Mouse (Mus musculus): ENCODE data around the gene BC048679.
"Not testable (repeated sequence)": the region's sequence is repeated elsewhere in the genome, so short reads cannot be mapped to it uniquely, and the experiment has no call there.

Gene BC048679

DNA sequence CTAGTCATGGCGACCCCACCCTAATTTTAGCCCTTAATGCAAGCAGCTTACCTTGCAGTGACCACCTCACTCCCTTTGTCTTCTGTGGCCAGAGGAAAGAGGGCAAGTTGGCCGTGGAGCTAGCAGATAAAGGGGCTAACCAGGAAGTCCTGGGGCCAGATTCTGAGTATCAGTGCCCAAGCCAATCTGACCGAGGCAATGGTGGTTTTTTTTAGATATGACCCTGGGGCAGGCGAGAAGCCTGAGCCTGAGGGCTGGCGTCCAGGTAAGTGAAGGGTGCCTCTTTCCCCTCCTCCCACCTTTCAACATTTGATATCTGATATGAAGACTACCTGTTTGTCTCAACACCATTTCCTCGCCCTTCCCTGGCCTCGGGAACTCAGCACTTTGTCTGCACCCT, at the start of gene BC048679:
Gene BC048679 (minus strand): TSS at position 101 of the 400 bp plus-strand sequence.
- DNase-seq: no peak

DNA sequence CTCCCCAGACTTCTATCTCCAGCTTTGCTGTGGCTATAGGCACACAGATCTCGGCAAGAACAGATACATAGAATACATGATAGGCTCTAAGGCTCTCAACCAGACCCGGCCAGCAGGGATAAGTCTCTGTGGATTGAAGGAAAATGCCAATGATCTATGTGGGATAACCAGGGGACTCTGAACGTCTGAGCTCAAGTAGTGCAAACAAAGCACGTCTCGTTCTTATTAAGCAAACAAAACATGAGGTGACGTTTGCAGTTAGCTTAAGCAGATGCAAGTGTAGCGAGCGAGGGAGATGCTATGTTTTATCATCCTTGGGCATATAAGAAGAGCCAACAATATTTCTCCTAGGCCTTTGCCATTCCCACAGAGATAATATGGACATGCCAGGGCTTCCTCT, 44.9 kb upstream of the BC048679 start:
- DNase-seq: no peak

- DNase-seq: peak in 1 of 2 experiments; percentile 66
These were observed 43.9 kb upstream of the BC048679 start for GRCm38 (mm10) chr7:81541924-81542524.

DNA sequence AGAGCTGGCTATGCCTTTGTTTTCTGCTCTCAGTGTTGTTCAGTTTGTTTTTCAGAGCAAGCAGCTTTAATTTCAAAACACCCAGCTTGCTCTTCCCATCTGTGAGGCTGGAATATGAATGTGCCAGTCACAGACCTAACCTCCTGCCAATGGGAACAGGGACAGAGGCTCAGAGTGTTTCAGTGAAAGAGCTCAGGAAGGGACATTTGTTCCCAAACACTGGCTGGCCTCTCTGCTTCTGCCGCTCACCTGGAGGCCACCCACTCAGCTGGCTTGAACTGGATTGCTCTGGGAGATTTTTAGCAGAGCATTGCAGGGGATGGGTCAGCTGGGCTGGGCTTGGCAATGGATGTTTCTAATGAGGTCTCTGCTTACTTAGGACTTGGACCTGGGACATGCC, 42.9 kb upstream of the BC048679 start:
- no peak for DNase-seq

DNA sequence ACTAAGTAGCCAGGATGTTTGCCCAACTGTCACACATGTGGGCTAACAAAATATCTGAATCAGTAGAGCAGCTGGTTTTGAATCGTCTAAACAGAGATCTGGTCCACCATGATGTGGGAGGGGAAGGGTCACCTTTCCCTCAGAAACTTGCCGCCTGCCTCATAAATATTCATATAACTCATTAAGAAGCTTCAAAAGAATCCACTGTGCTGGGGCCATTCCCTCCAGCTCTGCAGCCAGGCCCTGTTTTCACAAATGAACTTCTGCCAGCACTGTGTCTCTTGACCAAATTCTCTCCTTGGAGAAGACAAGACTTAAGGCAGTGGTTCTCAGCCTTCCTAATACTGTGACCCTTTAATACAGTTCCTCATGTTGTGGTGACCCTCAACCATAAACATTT, 41.5 kb upstream of the BC048679 start:
- no peak for DNase-seq

DNA sequence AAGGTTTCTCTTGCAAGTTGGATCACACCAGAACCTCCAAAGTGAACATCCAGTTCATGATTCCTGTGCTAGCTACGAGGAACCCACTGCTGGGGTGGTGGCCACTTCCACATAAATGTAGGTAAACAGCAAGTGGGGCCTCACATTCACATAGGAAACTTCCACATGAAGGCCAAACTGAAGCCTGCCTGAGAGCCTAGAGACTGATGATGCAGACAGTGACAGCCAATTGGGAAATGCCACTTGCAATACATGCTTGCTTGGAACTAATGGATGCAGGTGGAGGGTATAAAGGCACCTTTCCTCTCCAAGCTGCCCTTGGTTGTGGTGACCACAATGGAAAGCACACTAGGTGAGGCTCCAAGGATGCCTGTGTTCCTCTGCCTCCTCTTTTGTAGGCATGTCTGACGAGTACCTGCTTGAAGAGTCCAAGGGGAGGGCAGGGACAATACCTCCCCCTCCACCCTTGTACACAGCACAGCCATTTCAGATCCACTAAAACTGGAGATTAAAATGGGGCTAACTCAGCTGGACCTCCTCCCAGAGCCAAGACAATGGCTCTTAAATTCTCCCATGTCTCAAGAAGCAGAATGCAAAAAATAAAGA, 40.1 kb upstream of the BC048679 start:
- peak in 1 of 2 experiments; percentile 28 for DNase-seq

DNA sequence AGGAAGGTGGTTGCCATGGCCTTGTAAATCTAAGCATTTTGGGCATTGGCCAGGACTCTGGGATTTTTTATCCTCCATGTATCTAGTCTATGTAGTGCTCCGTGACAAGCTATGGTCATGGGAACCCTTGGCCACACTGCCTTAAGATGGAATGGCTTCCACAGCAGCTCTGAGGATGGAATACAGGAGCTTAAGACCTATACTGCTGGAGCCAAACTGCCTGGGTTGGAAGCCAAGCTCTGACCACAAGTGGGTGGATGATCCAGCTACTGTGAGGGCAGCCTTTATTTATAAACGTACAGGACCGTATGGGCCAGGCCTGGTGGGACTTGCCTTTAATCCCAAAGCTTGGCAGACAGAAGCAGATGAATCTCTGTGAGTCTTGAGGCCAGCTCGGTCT, 38.4 kb upstream of the BC048679 start:
- DNase-seq: no peak

- DNase-seq: no peak
These were observed 33.4 kb upstream of the BC048679 start for GRCm38 (mm10) chr7:81531462-81531861.

GRCm38 (mm10) chr7:81528918-81529317, 30.8 kb upstream of the BC048679 start:
- no peak for DNase-seq

DNA sequence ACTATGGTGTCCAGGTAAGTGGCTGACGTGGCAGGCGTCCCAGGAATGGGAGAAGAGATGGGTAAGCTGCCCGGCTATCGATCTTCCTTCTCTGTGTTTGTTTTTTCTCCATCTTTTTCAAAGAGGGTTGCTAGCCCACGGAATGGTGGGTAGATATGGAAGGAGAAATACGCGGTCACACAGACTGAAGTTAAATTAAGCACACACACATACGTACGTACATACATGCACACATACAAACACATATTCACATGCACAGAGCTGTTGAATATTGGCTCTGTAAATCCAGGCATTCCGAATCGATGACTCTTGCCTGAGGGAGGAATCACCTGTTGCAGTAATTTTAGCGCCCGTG, 25.6 kb upstream of the BC048679 start:
- no peak for DNase-seq

DNA sequence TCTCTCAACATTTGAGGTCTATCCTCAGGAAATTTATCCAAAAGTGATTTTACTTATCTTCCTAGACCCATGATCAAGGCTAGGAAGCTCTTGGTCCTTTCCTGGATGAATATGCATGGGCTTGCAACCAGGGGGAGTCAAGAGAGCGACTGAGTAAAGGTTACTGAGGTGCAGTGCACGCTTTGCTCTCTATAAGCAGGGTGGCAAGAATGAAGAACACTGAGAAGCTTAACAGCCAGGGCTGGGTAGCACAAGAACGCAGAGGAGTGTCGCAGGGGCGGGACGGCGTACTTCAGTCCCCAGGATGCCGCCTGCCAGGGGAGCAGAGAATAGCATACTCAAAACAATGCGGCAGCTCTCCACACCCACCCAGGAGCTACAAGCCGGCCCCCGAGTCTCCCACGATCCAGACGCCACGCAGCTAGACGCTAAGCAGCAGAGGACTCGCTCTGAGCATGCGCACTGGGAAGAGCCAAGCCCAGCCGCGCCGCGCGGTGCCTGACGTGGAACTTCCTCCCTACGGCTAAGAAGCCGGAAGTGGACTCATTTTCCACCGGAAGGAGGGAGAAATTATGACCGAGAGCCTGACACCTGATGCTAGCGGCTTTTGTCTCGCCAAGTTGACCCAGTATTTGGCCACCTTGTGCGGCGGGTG, 25.1 kb upstream of the BC048679 start:
- DNase-seq: peak; percentile 91 to 94

GRCm38 (mm10) chr7:81516154-81517030, 18.3 kb upstream of the BC048679 start:
- no peak for DNase-seq

DNA sequence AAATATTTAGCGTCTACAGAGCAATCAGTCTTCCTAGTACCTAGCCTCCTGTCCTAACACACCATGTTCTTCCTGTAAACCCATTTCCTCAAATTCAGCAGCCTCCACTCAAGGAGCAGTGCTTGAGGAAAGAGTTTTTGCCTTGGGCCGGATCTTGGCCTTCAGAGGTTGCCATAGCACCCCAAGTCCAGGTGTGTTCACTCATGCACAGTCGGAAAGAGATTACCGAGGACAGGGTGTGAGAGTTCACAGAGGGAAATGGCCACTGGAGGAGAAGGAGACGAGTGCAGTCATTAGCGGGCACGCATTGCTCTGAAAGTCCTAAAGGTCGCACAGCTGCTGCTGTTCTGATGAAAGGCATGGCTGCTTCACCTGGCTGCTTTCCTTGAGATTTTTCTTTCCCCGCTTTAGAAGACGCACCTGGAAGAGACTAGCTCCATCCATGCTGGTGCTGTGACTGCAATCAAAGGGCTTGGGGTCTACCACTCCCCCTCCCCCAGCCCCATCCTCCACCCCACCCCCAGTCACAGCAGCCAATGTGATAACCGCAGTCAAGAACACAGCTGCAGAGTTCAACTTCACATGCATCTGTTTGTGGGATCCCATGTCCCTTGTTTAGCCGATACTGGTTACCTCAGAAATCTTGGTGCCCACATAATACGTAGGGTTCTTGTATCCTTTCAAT, 17.0 kb upstream of the BC048679 start:
- DNase-seq: no peak

DNA sequence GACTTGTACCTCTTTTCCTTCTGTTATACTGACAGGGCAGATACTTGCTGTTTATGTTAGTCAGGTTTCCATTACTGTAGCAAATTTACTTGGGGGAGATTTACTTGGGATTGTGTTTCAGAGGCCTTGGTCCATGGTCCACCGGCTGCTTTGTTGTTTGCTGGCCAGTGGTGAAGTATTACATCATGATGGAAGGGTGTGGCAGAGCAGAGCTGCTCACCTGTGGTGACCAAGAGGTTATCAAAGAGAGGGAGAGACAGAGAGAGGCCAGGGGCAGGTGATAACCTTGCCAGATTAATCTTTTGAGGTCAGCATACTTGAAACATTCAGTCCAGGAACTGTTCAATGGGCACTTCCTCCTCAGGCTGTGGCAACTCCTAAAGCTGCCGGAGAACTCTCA, 3.0 kb upstream of the BC048679 start:
- DNase-seq: no peak

GRCm38 (mm10) chr7:81497171-81497570, 910 bp downstream of the BC048679 start:
- DNase-seq: no peak

DNA sequence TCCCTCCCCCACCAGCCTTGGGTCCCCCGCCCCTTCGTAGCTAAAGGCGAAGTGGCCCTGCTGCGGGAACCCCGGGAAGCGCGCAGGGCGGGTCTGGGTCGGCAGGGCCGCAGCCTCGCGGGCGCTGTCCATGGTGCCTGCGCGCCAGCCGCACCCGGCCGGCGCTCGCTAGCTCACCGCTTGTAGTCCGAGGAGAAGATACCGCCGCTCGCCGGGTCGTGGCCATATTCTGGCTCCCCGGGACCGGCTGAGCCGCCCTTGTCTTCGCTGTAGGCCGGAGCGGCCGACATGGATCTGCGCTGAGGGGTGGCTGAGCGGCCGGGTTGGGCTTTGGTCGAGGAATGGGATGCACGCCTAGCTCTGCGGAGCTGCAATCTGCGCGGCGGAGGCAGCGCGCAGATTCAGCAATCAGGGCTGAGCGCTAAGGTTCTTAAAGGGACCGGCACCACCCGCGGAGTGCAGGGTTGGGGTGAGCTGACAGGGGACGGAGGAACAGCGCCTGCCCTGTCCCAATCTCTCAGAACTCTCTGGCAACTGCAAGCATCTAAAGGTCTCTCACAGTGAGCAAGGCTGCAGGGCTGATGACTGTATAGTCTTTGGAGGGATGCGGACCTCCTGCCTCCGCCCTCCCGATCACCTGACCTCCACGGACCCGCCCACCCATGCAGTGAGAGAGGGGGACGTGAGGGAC, 4.6 kb downstream of the BC048679 start, which contains the start of gene Ap3b2:
Gene Ap3b2 (minus strand): TSS at position 595 of the 691 bp plus-strand sequence.
- peak; percentile 73 to 79 for DNase-seq

DNA sequence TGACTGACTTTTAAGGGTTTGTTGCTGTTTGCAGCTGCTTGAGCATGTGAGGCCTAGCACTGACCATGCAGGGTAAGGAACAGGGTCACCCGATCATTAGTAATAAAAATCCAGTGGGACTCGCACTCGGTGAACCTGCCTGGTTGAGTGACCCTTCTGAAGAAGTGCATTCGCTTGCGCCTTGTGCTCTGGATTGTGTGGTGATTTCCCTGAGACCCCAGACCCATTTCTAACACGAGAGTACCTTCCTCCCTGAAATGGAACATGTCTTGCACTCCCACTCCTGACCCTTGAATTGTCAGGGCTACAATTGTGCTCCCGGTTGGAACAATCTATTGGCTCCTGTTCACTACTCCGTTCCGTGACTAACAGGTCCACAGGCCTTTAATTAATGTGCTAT, 5.5 kb downstream of the BC048679 start:
- no peak for DNase-seq

- DNase-seq: no peak
These were observed 8.4 kb downstream of the BC048679 start for GRCm38 (mm10) chr7:81489649-81490048.

GRCm38 (mm10) chr7:81480800-81481199, 17.3 kb downstream of the BC048679 start:
- no peak for DNase-seq

DNA sequence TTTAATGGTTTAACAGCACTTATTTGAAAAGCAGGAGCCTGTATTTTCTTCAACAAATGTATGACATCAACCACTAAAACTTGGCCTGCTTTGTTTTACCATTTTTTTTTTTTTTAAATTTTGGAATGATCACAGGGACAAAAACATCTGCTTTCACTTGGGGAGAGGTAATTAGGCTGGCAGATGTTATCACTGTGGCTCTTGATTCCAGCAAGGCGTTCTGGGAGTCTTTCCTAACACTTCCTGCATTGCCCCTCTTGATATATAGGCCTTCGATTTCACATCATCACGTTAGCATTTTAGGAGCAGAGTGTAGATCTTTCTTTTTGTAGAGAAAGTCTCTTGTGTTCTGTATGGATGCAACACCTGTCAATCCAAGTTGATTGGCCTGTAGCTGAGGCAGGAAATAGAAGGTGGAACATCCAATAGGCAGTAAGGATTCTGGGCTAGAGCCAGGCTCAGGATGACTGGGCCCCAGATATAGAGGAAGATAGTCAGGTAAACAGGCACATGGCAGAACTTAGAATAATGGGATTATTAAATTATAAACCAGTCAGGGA, 18.5 kb downstream of the BC048679 start:
- no peak for DNase-seq

- DNase-seq: not testable (repeated sequence)
These were observed 19.8 kb downstream of the BC048679 start for GRCm38 (mm10) chr7:81478261-81478660.

DNA sequence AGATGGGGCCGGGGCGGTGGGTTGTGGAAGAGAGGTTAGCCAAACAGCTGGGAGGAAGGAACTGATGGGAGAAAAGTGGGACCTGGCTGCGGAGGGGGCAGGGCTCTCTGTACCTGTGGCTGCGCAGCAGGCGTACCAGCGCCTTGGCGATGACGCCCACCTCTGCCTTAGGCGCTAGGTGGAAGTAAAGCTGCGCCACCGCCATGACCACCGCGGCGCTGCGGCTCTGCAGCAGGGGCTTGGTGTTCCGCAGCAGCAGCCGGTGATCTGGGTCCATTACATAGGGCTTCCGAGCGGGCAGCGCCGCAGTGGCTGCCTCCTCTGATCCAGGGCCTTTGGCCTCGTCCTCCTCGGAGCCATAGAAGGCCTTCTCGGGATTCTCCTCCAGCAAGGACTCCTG, 21.2 kb downstream of the BC048679 start:
- DNase-seq: no peak

Measured in lung, postnatal 4 days (tissue).